Mouse (Mus musculus): ENCODE data around the gene Lims1. TPM values are rescaled to one million over a fixed set of nuclear protein-coding genes. Genes with fewer than 3 reads are reported as not detected.

Lims1 gene
- polyA plus RNA-seq, 1 experiment from 2014 or later: 208 TPM

- TF ChIP-seq CTCF (IDR thresholded peaks at IDR 0.05; ENCODE audit: low read depth): no peak
- Histone ChIP-seq H3K27me3 (ENCODE audit: insufficient read depth, low read length) (no peaks in the 10 kb centered on the region), H3K9me3 (ENCODE audit: low read depth, low read length) (no peaks in the 10 kb centered on the region), H3K36me3 (ENCODE audit: insufficient read depth) (no peaks in the 10 kb centered on the region), H3K4me1 (ENCODE audit: insufficient read depth) (peaks cover 22% of the 10 kb centered on the region), H3K4me3 (ENCODE audit: low read depth, low read length) (peak overlapping the region; percentile 24), H3K27ac (ENCODE audit: low read depth) (peak overlapping the region; percentile 79), H3K4me2 (peak overlapping the region; percentile 43), H3K9ac (peak overlapping the region; percentile 23)
- 33% methylated on average over 14 of the region's 14 CpGs for WGBS
- ATAC-seq (ENCODE audit: insufficient read depth) (peak; percentile 72; the same call in 1 of the 2 replicates), DNase-seq (peak; percentile 24)
Observed at GRCm38 (mm10) chr10:58371279-58371842, 48.1 kb downstream of the Lims1 start.

- no peak overlapping the region for H3K27ac ChIP-seq (ENCODE audit: low read depth)
Observed at GRCm38 (mm10) chr10:58372430-58373030, 49.3 kb downstream of the Lims1 start.

GRCm38 (mm10) chr10:58373829-58374228 lies 50.6 kb downstream of the Lims1 start:
- H3K4me2 ChIP-seq: no peak overlapping the region
- H3K4me3 ChIP-seq (ENCODE audit: low read depth, low read length): no peak overlapping the region
- H3K27ac ChIP-seq (ENCODE audit: low read depth): no peak overlapping the region
- DNase-seq (peak; percentile 29), ATAC-seq (ENCODE audit: insufficient read depth) (no peak)
- no peaks in the 10 kb centered on the region for H3K27me3 ChIP-seq (ENCODE audit: insufficient read depth, low read length)
- no peaks in the 10 kb centered on the region for H3K36me3 ChIP-seq (ENCODE audit: insufficient read depth)
- no peak for TF ChIP-seq CTCF (IDR thresholded peaks at IDR 0.05; ENCODE audit: low read depth)
- no peak overlapping the region for H3K9ac ChIP-seq
- peaks cover 22% of the 10 kb centered on the region for H3K4me1 ChIP-seq (ENCODE audit: insufficient read depth)
- no peaks in the 10 kb centered on the region for H3K9me3 ChIP-seq (ENCODE audit: low read depth, low read length)

More at GRCm38 (mm10) chr10:58372430-58373030, 49.3 kb downstream of the Lims1 start:
- H3K4me2 ChIP-seq: 0 out of 2 replicates have a peak overlapping the region, but pooled peaks have one; percentile 3
- peaks cover 22% of the 10 kb centered on the region for H3K4me1 ChIP-seq (ENCODE audit: insufficient read depth)
- H3K4me3 ChIP-seq (ENCODE audit: low read depth, low read length): no peak overlapping the region
- ATAC-seq (ENCODE audit: insufficient read depth) (no peak), DNase-seq (peak; percentile 46)
- no peaks in the 10 kb centered on the region for H3K27me3 ChIP-seq (ENCODE audit: insufficient read depth, low read length)
- WGBS: 66% methylated on average over 6 of the region's 6 CpGs
- no peak overlapping the region for H3K9ac ChIP-seq
- H3K9me3 ChIP-seq (ENCODE audit: low read depth, low read length): no peaks in the 10 kb centered on the region
- no peaks in the 10 kb centered on the region for H3K36me3 ChIP-seq (ENCODE audit: insufficient read depth)
- no peak for TF ChIP-seq CTCF (IDR thresholded peaks at IDR 0.05; ENCODE audit: low read depth)

- Histone ChIP-seq H3K9ac (no peak overlapping the region), H3K4me1 (ENCODE audit: insufficient read depth) (peaks cover 8% of the 10 kb centered on the region), H3K27me3 (ENCODE audit: insufficient read depth, low read length) (no peaks in the 10 kb centered on the region), H3K27ac (ENCODE audit: low read depth) (no peak overlapping the region), H3K36me3 (ENCODE audit: insufficient read depth) (no peaks in the 10 kb centered on the region), H3K4me2 (no peak overlapping the region), H3K4me3 (ENCODE audit: low read depth, low read length) (no peak overlapping the region), H3K9me3 (ENCODE audit: low read depth, low read length) (no peaks in the 10 kb centered on the region)
- ATAC-seq (ENCODE audit: insufficient read depth) (no peak), DNase-seq (peak; percentile 80)
- 36% methylated on average over 4 of the region's 4 CpGs for WGBS
- peak; percentile 68 for TF ChIP-seq CTCF (IDR thresholded peaks at IDR 0.05; ENCODE audit: low read depth)
Observed at GRCm38 (mm10) chr10:58377592-58378197, 54.4 kb downstream of the Lims1 start.

- H3K4me2 ChIP-seq: no peak overlapping the region
- peaks cover 12% of the 10 kb centered on the region for H3K4me1 ChIP-seq (ENCODE audit: insufficient read depth)
- WGBS: 65% methylated on average over 1 of the region's 1 CpGs
- ATAC-seq (ENCODE audit: insufficient read depth): no peak
- no peaks in the 10 kb centered on the region for H3K36me3 ChIP-seq (ENCODE audit: insufficient read depth)
- no peak overlapping the region for H3K27ac ChIP-seq (ENCODE audit: low read depth)
- TF ChIP-seq CTCF (IDR thresholded peaks at IDR 0.05; ENCODE audit: low read depth): no peak
- H3K9me3 ChIP-seq (ENCODE audit: low read depth, low read length): no peaks in the 10 kb centered on the region
- no peak for DNase-seq
- no peaks in the 10 kb centered on the region for H3K27me3 ChIP-seq (ENCODE audit: insufficient read depth, low read length)
- no peak overlapping the region for H3K9ac ChIP-seq
- H3K4me3 ChIP-seq (ENCODE audit: low read depth, low read length): no peak overlapping the region
Observed at GRCm38 (mm10) chr10:58378380-58378779, 55.1 kb downstream of the Lims1 start.

- Histone ChIP-seq H3K36me3 (ENCODE audit: insufficient read depth) (no peaks in the 10 kb centered on the region), H3K27me3 (ENCODE audit: insufficient read depth, low read length) (no peaks in the 10 kb centered on the region), H3K27ac (ENCODE audit: low read depth) (no peak overlapping the region), H3K9me3 (ENCODE audit: low read depth, low read length) (no peaks in the 10 kb centered on the region), H3K4me2 (no peak overlapping the region), H3K4me3 (ENCODE audit: low read depth, low read length) (no peak overlapping the region), H3K4me1 (ENCODE audit: insufficient read depth) (peaks cover 17% of the 10 kb centered on the region), H3K9ac (no peak overlapping the region)
- no peak for DNase-seq
- TF ChIP-seq CTCF (IDR thresholded peaks at IDR 0.05; ENCODE audit: low read depth): no peak
- 95% methylated on average over 1 of the region's 1 CpGs for WGBS
- ATAC-seq (ENCODE audit: insufficient read depth): no peak
Observed at GRCm38 (mm10) chr10:58379699-58380098, 56.4 kb downstream of the Lims1 start.

- peak overlapping the region; percentile 76 for H3K27ac ChIP-seq (ENCODE audit: low read depth)
- H3K4me3 ChIP-seq (ENCODE audit: low read depth, low read length): no peak overlapping the region
- no peak for DNase-seq
- H3K9ac ChIP-seq: no peak overlapping the region
- peaks cover 17% of the 10 kb centered on the region for H3K4me1 ChIP-seq (ENCODE audit: insufficient read depth)
- H3K36me3 ChIP-seq (ENCODE audit: insufficient read depth): no peaks in the 10 kb centered on the region
- H3K9me3 ChIP-seq (ENCODE audit: low read depth, low read length): no peaks in the 10 kb centered on the region
- no peak for ATAC-seq (ENCODE audit: insufficient read depth)
- no peak overlapping the region for H3K4me2 ChIP-seq
- 71% methylated on average over 1 of the region's 1 CpGs for WGBS
- no peaks in the 10 kb centered on the region for H3K27me3 ChIP-seq (ENCODE audit: insufficient read depth, low read length)
- no peak for TF ChIP-seq CTCF (IDR thresholded peaks at IDR 0.05; ENCODE audit: low read depth)
Observed at GRCm38 (mm10) chr10:58381904-58382303, 58.6 kb downstream of the Lims1 start.
